Comparison of ENCODE assay signal across 8 mouse cellular contexts in the genomic region with DNA sequence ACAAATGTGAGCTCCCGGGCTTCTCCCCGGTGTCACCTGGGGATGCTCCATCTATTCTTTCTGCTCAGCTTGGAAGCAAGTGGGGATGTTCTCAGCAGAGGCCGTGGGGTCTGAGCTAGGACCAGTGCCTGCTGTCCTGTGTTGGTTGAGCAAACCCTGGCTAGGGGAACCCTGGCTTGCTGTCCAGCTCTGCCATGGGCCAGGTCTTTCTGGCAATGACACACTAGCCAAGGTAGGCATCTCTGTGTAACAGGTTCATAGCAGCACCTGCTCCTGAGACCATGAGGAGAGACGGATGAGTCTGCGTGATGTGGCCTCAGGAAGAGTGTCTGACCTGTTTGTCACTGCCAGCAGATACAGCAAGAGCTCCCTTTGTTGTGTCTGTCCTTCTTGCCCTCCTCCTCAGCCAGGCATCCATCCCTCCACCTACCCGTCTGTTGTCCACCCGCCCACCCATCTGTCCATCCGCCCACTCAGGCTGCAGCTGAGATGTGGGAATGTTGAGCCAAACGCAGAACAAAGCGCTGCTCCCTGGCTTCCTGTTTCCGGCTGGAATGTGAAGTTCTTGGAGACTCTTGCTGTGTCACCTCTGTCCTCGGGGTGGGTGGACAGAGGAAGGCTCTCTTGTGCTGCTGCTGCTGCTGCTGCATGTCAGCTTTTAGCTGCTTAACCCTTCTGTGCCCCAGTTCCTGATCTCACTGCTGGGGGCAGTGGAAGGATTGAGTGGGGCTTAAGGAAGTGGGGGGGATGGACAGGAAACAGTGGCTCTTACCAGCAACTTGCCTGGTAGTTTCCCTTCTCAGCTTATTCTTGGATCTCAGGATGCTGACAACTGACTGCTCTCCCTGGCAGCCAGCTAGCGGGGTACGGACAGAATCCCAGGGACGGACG.
DNase-seq lines count a peak whose midpoint lies in the region; ATAC-seq lines count a peak whose summit lies in the region.

No protein-coding gene starts in this region.

- H3K4me3 ChIP-seq in kidney, embryonic 15.5 days (replicated peaks) = peak overlapping the region; percentile 8; the same call in 1 of the 2 replicates
- peak overlapping the region; percentile 37 for H3K4me3 ChIP-seq in heart, embryonic 10.5 days
- H3K4me3 ChIP-seq in midbrain, embryonic 13.5 days (replicated peaks) = no peak overlapping the region

- no peak for ATAC-seq in kidney, embryonic 15.5 days (replicated peaks; ENCODE audit: low FRiP score)
- ATAC-seq in midbrain, embryonic 13.5 days = no peak

- no peaks in the 10 kb centered on the region for H3K27me3 ChIP-seq in kidney, embryonic 15.5 days
- H3K27me3 ChIP-seq in heart, embryonic 10.5 days (ENCODE audit: insufficient read depth, poor library complexity, severe bottlenecking) = no peaks in the 10 kb centered on the region
- H3K27me3 ChIP-seq in midbrain, embryonic 13.5 days = no peaks in the 10 kb centered on the region

- no peak overlapping the region for H3K9ac ChIP-seq in kidney, embryonic 15.5 days
- 0 out of 2 replicates have a peak overlapping the region, but pooled peaks have one; percentile 47 for H3K9ac ChIP-seq in midbrain, embryonic 13.5 days (replicated peaks)

- H3K4me1 ChIP-seq in kidney, embryonic 15.5 days = peaks cover 99% of the 10 kb centered on the region
- peaks cover 95% of the 10 kb centered on the region for H3K4me1 ChIP-seq in heart, embryonic 10.5 days
- peaks cover 60% of the 10 kb centered on the region for H3K4me1 ChIP-seq in midbrain, embryonic 13.5 days (replicated peaks)

- H3K4me2 ChIP-seq in kidney, embryonic 15.5 days = peak overlapping the region; percentile 47
- H3K4me2 ChIP-seq in midbrain, embryonic 13.5 days (replicated peaks) = peak overlapping the region; percentile 14

- H3K9me3 ChIP-seq in kidney, embryonic 15.5 days (replicated peaks) = no peaks in the 10 kb centered on the region
- H3K9me3 ChIP-seq in heart, embryonic 10.5 days = no peaks in the 10 kb centered on the region
- no peaks in the 10 kb centered on the region for H3K9me3 ChIP-seq in midbrain, embryonic 13.5 days

- H3K36me3 ChIP-seq in kidney, embryonic 15.5 days = no peaks in the 10 kb centered on the region
- H3K36me3 ChIP-seq in heart, embryonic 10.5 days = no peaks in the 10 kb centered on the region
- H3K36me3 ChIP-seq in midbrain, embryonic 13.5 days = no peaks in the 10 kb centered on the region

- 30% methylated on average over 16 of the region's 16 CpGs for WGBS in kidney, embryonic 15.5 days
- 33% methylated on average over 16 of the region's 16 CpGs for WGBS in heart, embryonic 10.5 days
- 55% methylated on average over 16 of the region's 16 CpGs for WGBS in midbrain, embryonic 13.5 days

- peak overlapping the region; percentile 92 for H3K27ac ChIP-seq in kidney, embryonic 15.5 days
- peak overlapping the region; percentile 83 for H3K27ac ChIP-seq in heart, embryonic 10.5 days
- H3K27ac ChIP-seq in midbrain, embryonic 13.5 days = peak overlapping the region; percentile 75

- DNase-seq in kidney, adult 11 months = no peak
- DNase-seq in cerebellum, adult 8-10 months = peak; percentile 28
- DNase-seq in heart, embryonic 10.5 days (ENCODE audit: low spot score) = no peak
- DNase-seq in kidney, postnatal 4 days = peak; percentile 68 to 79
- DNase-seq in ovary, adult 18-20 months (ENCODE audit: low spot score) = no peak
- DNase-seq in left cerebral cortex, adult 8-10 months (ENCODE audit: low spot score in 2 of 2) = no peak

Comparison
In these comparisons a context has a peak if more than half of its experiments do, and no peak if none do; other contexts are left out.
1. DNase-seq: peak in cerebellum, adult 8-10 months (single experiment) and kidney, postnatal 4 days (2 of 2); none in kidney, adult 11 months (single experiment), heart, embryonic 10.5 days (single experiment), ovary, adult 18-20 months (single experiment) and left cerebral cortex, adult 8-10 months (0 of 2).
2. Peak in every context shown above with its lines, with median percentiles within 50 percentile points of each other: H3K27ac ChIP-seq.